Mouse (Mus musculus): ENCODE measurements around the gene Fan1.

Gene Fan1

GRCm38 (mm10) chr7:64373830-64374562, at the start of gene Fan1:
Gene Fan1, minus strand, starts transcription at chr7:64374095.
- peak; percentile 93 for DNase-seq (ENCODE audit: low read depth, low spot score)

- peak; percentile 41 for DNase-seq (ENCODE audit: low read depth, low spot score)
Measured at GRCm38 (mm10) chr7:64403989-64404388, 30.1 kb upstream of the Fan1 start.

GRCm38 (mm10) chr7:64402452-64402851, 28.6 kb upstream of the Fan1 start:
- no peak for DNase-seq (ENCODE audit: low read depth, low spot score)

GRCm38 (mm10) chr7:64400725-64401124, 26.8 kb upstream of the Fan1 start:
- no peak for DNase-seq (ENCODE audit: low read depth, low spot score)

GRCm38 (mm10) chr7:64392819-64393151, 18.9 kb upstream of the Fan1 start:
- DNase-seq (ENCODE audit: low read depth, low spot score), result no peak

- peak; percentile 98 for DNase-seq (ENCODE audit: low read depth, low spot score)
Measured at GRCm38 (mm10) chr7:64392122-64392818, 18.4 kb upstream of the Fan1 start, which contains the start of the genes Mphosph10 and Mcee. Gene Mphosph10, minus strand, starts transcription at chr7:64392268. Gene Mcee, plus strand, starts transcription at chr7:64392607.

- no peak for DNase-seq (ENCODE audit: low read depth, low spot score)
Measured at GRCm38 (mm10) chr7:64391479-64391878, 17.6 kb upstream of the Fan1 start.

GRCm38 (mm10) chr7:64373147-64373829, 607 bp downstream of the Fan1 start:
- DNase-seq (ENCODE audit: low read depth, low spot score), result peak; percentile 36

GRCm38 (mm10) chr7:64371940-64372878, 1.7 kb downstream of the Fan1 start:
- DNase-seq (ENCODE audit: low read depth, low spot score), result no peak

GRCm38 (mm10) chr7:64369841-64370240, 4.1 kb downstream of the Fan1 start:
- DNase-seq (ENCODE audit: low read depth, low spot score), result no peak

GRCm38 (mm10) chr7:64365863-64366262, 8.0 kb downstream of the Fan1 start:
- no peak for DNase-seq (ENCODE audit: low read depth, low spot score)

GRCm38 (mm10) chr7:64360586-64360945, 13.3 kb downstream of the Fan1 start:
- no peak for DNase-seq (ENCODE audit: low read depth, low spot score)

- no peak for DNase-seq (ENCODE audit: low read depth, low spot score)
Measured at GRCm38 (mm10) chr7:64359943-64360585, 13.8 kb downstream of the Fan1 start.

- DNase-seq (ENCODE audit: low read depth, low spot score), result no peak
Measured at GRCm38 (mm10) chr7:64358666-64359065, 15.2 kb downstream of the Fan1 start.

GRCm38 (mm10) chr7:64357405-64357804, 16.5 kb downstream of the Fan1 start:
- no peak for DNase-seq (ENCODE audit: low read depth, low spot score)

GRCm38 (mm10) chr7:64356661-64357060, 17.2 kb downstream of the Fan1 start:
- DNase-seq (ENCODE audit: low read depth, low spot score), result no peak

- no peak for DNase-seq (ENCODE audit: low read depth, low spot score)
Measured at GRCm38 (mm10) chr7:64354206-64354605, 19.7 kb downstream of the Fan1 start.

GRCm38 (mm10) chr7:64351087-64351486, 22.8 kb downstream of the Fan1 start:
- DNase-seq (ENCODE audit: low read depth, low spot score), result no peak

GRCm38 (mm10) chr7:64349147-64349861, 24.6 kb downstream of the Fan1 start:
- no peak for DNase-seq (ENCODE audit: low read depth, low spot score)

GRCm38 (mm10) chr7:64347813-64348212, 26.1 kb downstream of the Fan1 start:
- DNase-seq (ENCODE audit: low read depth, low spot score), result no peak
